Mouse (Mus musculus) embryonic fibroblast, embryonic 13.5 days (primary cell): ENCODE results near the gene Mta1.

ENCODE experiments used
- CTCF ChIP-seq: IDR thresholded peaks from 2 replicates; pipeline ENCODE4 v1.5.1; 2011; ENCODE audit warnings: mild to moderate bottlenecking, control low read depth, low read length, moderate library complexity, borderline replicate concordance; ENCODE audit not compliant: insufficient read depth
- POLR2A ChIP-seq: IDR thresholded peaks from 2 replicates; pipeline ENCODE4 v1.6.1; 2011; ENCODE audit warnings: low read depth, mild to moderate bottlenecking, control low read depth, low read length, moderate library complexity

DNA sequence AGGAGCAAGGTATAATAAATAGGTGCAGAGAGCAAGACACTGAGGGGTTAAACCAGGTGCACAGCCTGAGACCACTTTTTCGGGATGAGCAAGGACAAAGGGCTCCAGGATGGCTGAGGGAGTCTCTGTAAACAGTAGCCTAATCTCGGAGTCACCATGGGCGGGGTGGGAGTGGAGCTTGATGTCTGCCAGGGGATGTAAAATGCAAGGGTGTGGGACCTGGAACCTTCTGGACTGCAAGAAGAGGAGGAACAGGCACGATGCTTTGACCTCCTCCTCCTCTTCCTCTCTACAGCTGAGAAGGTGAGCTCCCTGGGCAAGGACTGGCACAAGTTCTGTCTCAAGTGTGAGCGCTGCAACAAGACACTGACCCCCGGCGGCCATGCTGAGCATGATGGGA, 45.1 kb downstream of the Mta1 start:
- no peak for TF ChIP-seq POLR2A
- TF ChIP-seq CTCF: no peak
